In genomic region chr3:101948572-101948971, GRCm38 (mm10) we compare ENCODE assay signal across 11 mouse cellular contexts. TPM values are rescaled to one million over a fixed set of nuclear protein-coding genes. Genes with fewer than 3 reads are reported as not detected.
A peak's percentile ranks its signal among the peaks of the same experiment; 100 is the strongest.
DNase-seq lines count a peak whose midpoint lies in the region; ATAC-seq lines count a peak whose summit lies in the region.
"Had no signal": no experiment of that assay in that cellular context is flagged by ENCODE, and none has a peak within 500 bp of the region (broad histone marks: within the 10 kb centered on the region; RNA-seq: fewer than 3 reads in every experiment).

No protein-coding gene starts in this region.

- H3K4me2 ChIP-seq in kidney, embryonic 16.5 days (replicated peaks; ENCODE audit: low read depth, low read length), result no peak overlapping the region
- H3K4me2 ChIP-seq: heart, embryonic 13.5 days had no signal

- H3K4me1 ChIP-seq in kidney, embryonic 16.5 days (ENCODE audit: insufficient read depth, low read length), result no peaks in the 10 kb centered on the region
- H3K4me1 ChIP-seq: heart, embryonic 13.5 days had no signal

- H3K36me3 ChIP-seq in kidney, embryonic 16.5 days (ENCODE audit: insufficient read depth, low read length), result no peaks in the 10 kb centered on the region
- H3K36me3 ChIP-seq: heart, embryonic 13.5 days had no signal

- ATAC-seq in kidney, embryonic 16.5 days (ENCODE audit: low FRiP score, low TSS enrichment), result no peak
- ATAC-seq in monocyte, adult 5-6 weeks (replicated peaks; ENCODE audit: insufficient number of reproducible peaks, low FRiP score, low TSS enrichment, poor library complexity, severe bottlenecking), result peak; percentile 96

- H3K27ac ChIP-seq in kidney, embryonic 16.5 days (ENCODE audit: low read length), result no peak overlapping the region
- H3K27ac ChIP-seq: heart, embryonic 13.5 days had no signal

- H3K9me3 ChIP-seq in kidney, embryonic 16.5 days (ENCODE audit: low read length), result no peaks in the 10 kb centered on the region
- H3K9me3 ChIP-seq: heart, embryonic 13.5 days had no signal

- WGBS in kidney, embryonic 16.5 days, result 61% methylated on average over 3 of the region's 3 CpGs

- no peaks in the 10 kb centered on the region for H3K27me3 ChIP-seq in kidney, embryonic 16.5 days (ENCODE audit: insufficient read depth, low read length)
- H3K27me3 ChIP-seq: heart, embryonic 13.5 days had no signal

- H3K9ac ChIP-seq in kidney, embryonic 16.5 days (replicated peaks; ENCODE audit: low read length), result no peak overlapping the region
- H3K9ac ChIP-seq: heart, embryonic 13.5 days had no signal

- no peak overlapping the region for H3K4me3 ChIP-seq in kidney, embryonic 16.5 days (ENCODE audit: low read length)
- H3K4me3 ChIP-seq: heart, embryonic 13.5 days had no signal

- peak; percentile 21 for DNase-seq in kidney, adult 11 months
- DNase-seq in adipocyte (ENCODE audit: low spot score), result peak; percentile 76
- DNase-seq in induced T-regulatory cell, adult 2 months (ENCODE audit: low read depth), result peak; percentile 67
- no peak for DNase-seq in right cerebral cortex, postnatal 25 days
- DNase-seq in left cerebral cortex, adult 8-10 months (ENCODE audit: low spot score in 2 of 2), result no peak
- DNase-seq in cerebellum, adult 18-20 months, result no peak
- DNase-seq: cerebellum, adult 9-10 months; right cerebral cortex, postnatal 4 days had no signal

RNA-seq across cellular contexts. Expression of gene Slc22a15, which starts 24.3 kb away (rescaled TPM):
- 3.0 and 3.3 TPM in 2 replicates for polyA plus RNA-seq in kidney, embryonic 16.5 days (2015; fragmentation: Nextera tagmentation; extraction: Ambion mirVana)
- total RNA-seq in monocyte, adult 5-6 weeks (2017), result 7.1 to 21.6 TPM (median 12.9 TPM) in 3 replicates
- total RNA-seq in left cerebral cortex, adult 8-10 months (2022), result 1 to 10 TPM; 7.9 to 9.7 (median 9.2) TPM

Comparison
In these comparisons a context has a peak if more than half of its experiments do, and no peak if none do; other contexts are left out.
1. DNase-seq: peak in kidney, adult 11 months (single experiment), adipocyte (single experiment) and induced T-regulatory cell, adult 2 months (single experiment); none in right cerebral cortex, postnatal 25 days (single experiment), left cerebral cortex, adult 8-10 months (0 of 2) and cerebellum, adult 18-20 months (0 of 2).